Mouse (Mus musculus) CD4-positive helper T cell, adult 2 months (primary cell): ENCODE measurements around the gene Asb4.

Source experiments
- DNase-seq: peaks from one replicate; pipeline ENCODE4 v3.0.0-alpha.2; 2012; ENCODE audit warnings: low read depth, missing footprints, low spot score

Gene Asb4

GRCm38 (mm10) chr6:5444331-5444898, 61.2 kb downstream of the Asb4 start:
- no peak for DNase-seq

- DNase-seq, result no peak
Measured at GRCm38 (mm10) chr6:5447013-5447412, 63.8 kb downstream of the Asb4 start.

- no peak for DNase-seq
Measured at GRCm38 (mm10) chr6:5447546-5447945, 64.4 kb downstream of the Asb4 start.

GRCm38 (mm10) chr6:5448396-5448795, 65.2 kb downstream of the Asb4 start:
- DNase-seq, result no peak

GRCm38 (mm10) chr6:5449878-5450277, 66.7 kb downstream of the Asb4 start:
- no peak for DNase-seq

- no peak for DNase-seq
Measured at GRCm38 (mm10) chr6:5455836-5456235, 72.7 kb downstream of the Asb4 start.

- DNase-seq, result no peak
Measured at GRCm38 (mm10) chr6:5470480-5471318, 87.5 kb downstream of the Asb4 start.

GRCm38 (mm10) chr6:5472692-5473091, 89.5 kb downstream of the Asb4 start:
- DNase-seq, result no peak

GRCm38 (mm10) chr6:5474021-5474420, 90.8 kb downstream of the Asb4 start:
- DNase-seq, result no peak

- no peak for DNase-seq
Measured at GRCm38 (mm10) chr6:5481066-5481465, 97.9 kb downstream of the Asb4 start.

GRCm38 (mm10) chr6:5482270-5482783, 99.1 kb downstream of the Asb4 start:
- DNase-seq, result no peak
